Mouse (Mus musculus) neural tube, embryonic 12.5 days (tissue): ENCODE data around the gene Hsp90ab1. TPM values are rescaled to one million over a fixed set of nuclear protein-coding genes. Genes with fewer than 3 reads are reported as not detected.

Source experiments
- ATAC-seq: fragments of 200-750 bp; cut with Nextera tagmentation; 2 replicates; pipeline ENCODE4 v1.8.0; 2017; ENCODE audit warnings: low read depth, mild to moderate bottlenecking, moderate TSS enrichment, moderate library complexity; ENCODE audit not compliant: low FRiP score
- H3K27ac ChIP-seq: fragments of 300-500 bp; sonication (generic); 2 replicates; pipeline ENCODE4 v1.5.1; 2016
- H3K27me3 ChIP-seq: fragments of 300-500 bp; sonication (generic); replicated peaks from 2 replicates; pipeline ENCODE4 v1.6.1; 2016; ENCODE audit warnings: mild to moderate bottlenecking
- H3K36me3 ChIP-seq: fragments of 300-500 bp; sonication (generic); 2 replicates; pipeline ENCODE4 v1.6.1; 2016; ENCODE audit warnings: mild to moderate bottlenecking
- H3K4me1 ChIP-seq: fragments of 300-500 bp; sonication (generic); 2 replicates; pipeline ENCODE4 v1.6.1; 2016
- H3K4me2 ChIP-seq: fragments of 300-500 bp; sonication (generic); replicated peaks from 2 replicates; pipeline ENCODE4 v1.6.1; 2016; ENCODE audit warnings: mild to moderate bottlenecking
- H3K4me3 ChIP-seq: fragments of 300-500 bp; sonication (generic); 2 replicates; pipeline ENCODE4 v1.5.1; 2016
- H3K9ac ChIP-seq: fragments of 300-500 bp; sonication (generic); 2 replicates; pipeline ENCODE4 v1.6.1; 2016; ENCODE audit warnings: mild to moderate bottlenecking
- H3K9me3 ChIP-seq: fragments of 300-500 bp; sonication (generic); 2 replicates; pipeline ENCODE4 v1.6.1; 2016; ENCODE audit warnings: mild to moderate bottlenecking
- WGBS: fragments of 180-500 bp; shearing (Covaris S2); methylation state at CpG from one replicate; pipeline ENCODE4 v1.1.7; 2016; 5-methylcytosine and 5-hydroxymethylcytosine counted together
- polyA plus RNA-seq: library from polyadenylated mRNA; unstranded; fragments of >200 nt; fragmentation: Nextera tagmentation; extraction: Ambion mirVana; gene quantifications from 2 replicates; pipeline ENCODE4 v1.2.1, GENCODE M21; 2016

Hsp90ab1 gene
- polyA plus RNA-seq, 1 experiment from 2014 or later: 1,381 TPM

DNA sequence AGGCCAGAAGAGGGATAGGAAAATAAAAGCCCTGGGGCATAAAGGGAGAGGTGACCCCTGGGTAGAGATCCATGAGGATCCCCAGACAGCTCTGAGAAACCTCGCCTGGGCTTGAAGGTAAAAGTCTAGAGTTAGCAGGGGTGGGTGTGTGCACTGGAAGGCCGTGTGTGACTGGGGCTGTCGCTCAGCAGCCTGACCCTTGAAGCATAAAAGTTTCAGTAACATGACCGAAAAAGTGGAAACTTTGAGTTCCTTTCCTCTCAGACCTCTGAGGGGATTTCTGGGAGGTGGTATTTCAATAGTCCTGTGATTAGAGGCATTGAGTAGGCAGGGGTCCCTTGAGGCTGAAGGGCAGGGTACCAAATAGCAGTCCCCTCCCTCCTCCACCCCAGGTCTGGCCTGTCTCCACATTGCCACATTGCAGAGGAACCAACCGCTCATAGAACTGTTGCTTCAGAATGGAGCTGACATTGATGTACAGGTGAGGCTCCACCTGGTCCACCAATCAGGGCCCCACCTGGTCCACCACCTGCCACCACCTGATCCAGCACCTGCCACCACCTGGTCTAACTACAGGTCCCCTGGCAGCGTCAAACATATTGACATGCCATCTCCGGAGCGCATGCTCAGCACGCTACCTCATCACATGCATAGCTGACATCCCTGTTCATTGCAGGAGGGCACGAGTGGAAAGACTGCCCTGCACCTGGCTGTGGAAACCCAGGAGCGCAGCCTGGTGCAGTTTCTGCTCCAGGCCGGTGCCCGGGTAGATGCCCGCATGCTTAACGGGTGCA is 13.1 kb downstream of the Hsp90ab1 start:
- no peak for ATAC-seq

DNA sequence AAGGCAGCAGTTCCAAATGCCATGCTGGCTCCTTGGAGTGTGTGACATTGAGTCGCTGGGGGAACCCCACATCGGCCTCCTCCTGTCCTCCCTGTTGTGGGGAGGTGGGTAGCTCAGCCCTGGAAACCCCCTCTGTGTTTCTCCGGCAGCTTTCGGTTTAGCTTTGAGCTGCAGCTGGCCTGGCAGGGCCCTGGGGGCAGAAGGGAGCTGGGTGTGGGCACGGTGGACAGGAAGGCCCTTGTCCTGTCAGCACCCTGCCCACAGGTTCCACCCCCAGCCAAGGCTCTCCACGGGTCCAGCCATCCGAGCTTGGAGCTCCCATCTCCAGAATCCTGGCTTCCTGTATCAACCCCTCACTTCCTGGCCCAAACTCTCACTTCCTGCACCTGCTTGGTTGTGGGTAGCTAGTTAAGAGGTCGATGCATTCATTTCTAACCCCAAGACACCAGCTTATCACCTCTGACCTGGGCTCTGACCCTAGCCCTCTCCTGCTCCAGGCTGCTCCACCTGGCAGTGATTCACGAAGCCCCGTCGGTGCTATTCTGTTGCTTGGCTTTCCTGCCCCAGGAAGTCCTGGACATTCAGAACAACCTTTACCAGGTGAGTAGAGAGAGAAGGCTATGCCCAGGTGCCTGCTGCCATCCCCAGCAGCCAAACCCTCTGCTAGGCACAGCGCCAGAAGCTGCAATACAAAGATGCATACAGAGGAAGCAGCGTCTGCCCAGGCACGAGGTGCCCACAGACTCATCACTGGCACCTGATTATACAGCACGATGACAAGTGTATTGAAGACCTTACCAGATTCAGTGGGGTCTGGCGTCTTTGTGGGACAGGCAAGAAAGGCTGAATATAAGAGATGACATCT is 14.8 kb downstream of the Hsp90ab1 start:
- no peak for ATAC-seq
- peaks cover 17% of the 10 kb centered on the region for H3K4me1 ChIP-seq
- peaks cover 12% of the 10 kb centered on the region for H3K27me3 ChIP-seq
- H3K27ac ChIP-seq: no peak overlapping the region
- no peak overlapping the region for H3K4me3 ChIP-seq
- 77% methylated on average over 16 of the region's 16 CpGs for WGBS
- no peaks in the 10 kb centered on the region for H3K9me3 ChIP-seq
- H3K36me3 ChIP-seq: no peaks in the 10 kb centered on the region
- H3K9ac ChIP-seq: no peak overlapping the region
- H3K4me2 ChIP-seq: no peak overlapping the region; the same call in 1 of the 2 replicates

More for the DNA sequence above, 13.1 kb downstream of the Hsp90ab1 start:
- no peaks in the 10 kb centered on the region for H3K9me3 ChIP-seq
- H3K4me1 ChIP-seq: peaks cover 26% of the 10 kb centered on the region
- peaks cover 12% of the 10 kb centered on the region for H3K27me3 ChIP-seq
- no peak overlapping the region for H3K9ac ChIP-seq
- no peak overlapping the region for H3K4me2 ChIP-seq
- WGBS: 88% methylated on average over 15 of the region's 15 CpGs
- no peak overlapping the region for H3K27ac ChIP-seq
- no peak overlapping the region for H3K4me3 ChIP-seq
- H3K36me3 ChIP-seq: no peaks in the 10 kb centered on the region

DNA sequence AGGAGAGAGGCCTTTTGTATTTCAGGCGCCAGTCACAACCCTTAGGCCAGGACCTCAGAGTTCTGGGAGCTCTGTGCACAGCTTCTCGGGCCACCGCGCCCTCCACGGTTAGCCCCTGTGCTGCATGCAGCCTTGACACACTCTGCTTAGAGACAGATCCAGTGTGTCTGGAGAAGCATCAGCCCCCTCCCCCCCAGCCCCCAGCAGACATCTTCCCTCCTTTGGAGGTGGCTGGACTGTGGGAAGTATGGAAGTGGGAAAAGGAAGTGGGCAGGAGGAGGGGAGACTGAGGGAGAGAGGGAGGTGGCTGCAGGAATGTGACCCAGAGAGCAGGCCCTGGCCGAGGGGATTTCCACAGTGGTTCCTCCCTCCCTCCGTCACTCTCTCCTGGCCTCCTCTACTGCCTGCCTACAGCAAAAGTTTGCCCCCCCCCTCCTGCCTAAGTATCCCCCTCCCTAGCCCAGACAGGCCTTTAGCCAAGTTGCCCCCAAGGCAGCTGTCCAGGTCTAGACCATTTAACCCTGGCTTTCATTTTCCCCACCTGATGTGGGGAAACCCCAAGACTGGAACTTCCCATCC is 15.7 kb downstream of the Hsp90ab1 start:
- H3K9ac ChIP-seq: 0 out of 2 replicates have a peak overlapping the region, but pooled peaks have one; percentile 21
- no peaks in the 10 kb centered on the region for H3K9me3 ChIP-seq
- ATAC-seq: no peak
- H3K36me3 ChIP-seq: no peaks in the 10 kb centered on the region
- WGBS: 73% methylated on average over 7 of the region's 7 CpGs
- peaks cover 12% of the 10 kb centered on the region for H3K27me3 ChIP-seq
- peak overlapping the region; percentile 96; the same call in 1 of the 2 replicates for H3K4me2 ChIP-seq
- no peak overlapping the region for H3K4me3 ChIP-seq
- peaks cover 17% of the 10 kb centered on the region for H3K4me1 ChIP-seq
- H3K27ac ChIP-seq: no peak overlapping the region

DNA sequence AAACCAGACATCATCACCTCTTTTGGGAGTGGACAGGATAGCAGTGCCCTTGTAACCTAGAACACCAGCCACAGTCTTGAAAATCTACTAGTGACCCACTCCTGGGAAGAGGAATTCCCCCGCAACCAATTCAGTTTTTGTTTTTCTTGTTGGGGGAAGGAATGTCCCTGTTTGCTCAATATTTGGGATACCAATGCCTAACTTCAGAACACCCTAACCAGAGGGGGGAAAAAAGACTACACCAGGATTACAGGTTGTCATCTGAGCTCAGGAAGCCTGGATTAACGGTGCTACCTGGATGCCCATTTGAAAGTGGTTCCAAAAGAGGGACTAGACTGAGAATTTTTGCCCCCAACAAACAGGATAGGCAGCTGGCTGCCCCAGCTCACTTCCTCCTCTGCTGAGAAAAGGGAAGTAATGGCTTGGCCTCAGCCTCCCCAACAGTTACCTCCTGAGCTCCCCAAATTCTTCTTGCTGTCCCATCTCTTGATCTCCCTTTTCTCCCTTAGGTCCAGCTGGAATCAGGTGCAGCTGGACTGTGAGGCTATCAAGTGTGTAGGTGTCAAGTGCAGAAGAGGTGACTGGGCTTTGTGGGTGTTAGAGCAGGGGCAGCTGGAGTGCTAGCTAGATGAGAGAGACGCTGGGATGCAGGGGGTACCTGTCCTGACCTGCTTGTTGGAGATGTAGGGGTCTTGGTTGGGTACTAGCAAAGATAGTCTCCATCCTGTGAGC is 16.4 kb downstream of the Hsp90ab1 start:
- H3K4me2 ChIP-seq: peak overlapping the region; percentile 96
- 63% methylated on average over 3 of the region's 3 CpGs for WGBS
- H3K4me3 ChIP-seq: peak overlapping the region; percentile 55
- peaks cover 12% of the 10 kb centered on the region for H3K27me3 ChIP-seq
- H3K36me3 ChIP-seq: no peaks in the 10 kb centered on the region
- no peaks in the 10 kb centered on the region for H3K9me3 ChIP-seq
- ATAC-seq: no peak
- peaks cover 20% of the 10 kb centered on the region for H3K4me1 ChIP-seq
- no peak overlapping the region for H3K27ac ChIP-seq
- H3K9ac ChIP-seq: peak overlapping the region; percentile 61; the same call in 1 of the 2 replicates

DNA sequence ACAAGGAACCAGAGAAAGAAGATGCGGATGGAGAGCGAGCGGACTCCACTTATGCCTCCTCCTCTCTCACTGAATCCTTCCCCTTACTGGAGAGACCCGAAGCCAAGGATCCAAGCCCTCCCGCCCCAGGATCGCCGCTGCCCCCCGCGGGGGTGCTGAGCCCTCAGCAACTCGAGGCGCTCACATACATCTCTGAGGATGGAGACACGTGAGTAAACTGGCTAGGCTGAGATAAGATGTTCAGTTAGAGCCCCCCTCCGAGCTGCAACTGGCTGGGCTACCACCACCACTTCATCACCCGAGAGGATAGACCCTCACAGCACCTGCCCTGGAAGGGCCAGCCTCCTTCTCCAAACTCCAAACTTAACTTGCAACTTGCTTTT is 17.0 kb downstream of the Hsp90ab1 start:
- Histone ChIP-seq H3K27me3 (peaks cover 12% of the 10 kb centered on the region), H3K9me3 (no peaks in the 10 kb centered on the region), H3K4me3 (peak overlapping the region; percentile 55), H3K4me2 (peak overlapping the region; percentile 96), H3K4me1 (peaks cover 24% of the 10 kb centered on the region), H3K27ac (no peak overlapping the region), H3K9ac (peak overlapping the region; percentile 61), H3K36me3 (no peaks in the 10 kb centered on the region)
- ATAC-seq: no peak
- 4% methylated on average over 14 of the region's 14 CpGs for WGBS

DNA sequence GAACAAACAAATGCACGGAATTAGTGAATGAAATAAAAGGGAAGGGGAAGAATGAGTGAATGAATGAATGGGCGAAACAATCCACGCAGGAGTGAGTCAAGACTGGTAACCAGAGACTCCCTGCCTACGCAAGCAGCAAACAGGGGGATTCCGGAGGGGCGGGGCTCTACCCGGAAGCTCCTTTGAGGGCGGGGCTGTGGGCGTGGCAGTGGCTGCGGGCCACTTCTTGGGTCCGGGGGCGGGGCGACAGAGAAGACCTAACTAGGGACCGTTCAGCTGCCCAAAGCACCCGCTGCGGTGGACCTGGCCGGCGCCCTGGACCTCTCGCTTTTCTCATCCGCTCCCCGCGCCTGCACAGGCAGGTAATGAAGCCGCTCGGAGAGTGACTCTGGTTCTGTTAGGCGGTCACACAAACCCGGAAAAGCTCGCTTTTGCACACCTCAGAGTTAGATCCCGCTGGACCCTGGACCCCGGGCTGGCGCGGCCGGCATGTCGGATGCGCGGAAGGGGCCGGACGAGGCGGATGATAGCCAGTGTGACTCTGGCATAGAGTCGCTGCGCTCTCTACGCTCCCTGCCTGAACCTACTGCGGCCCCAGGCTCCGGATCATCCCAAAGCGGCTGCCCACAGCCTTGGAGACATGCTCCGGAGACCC is 17.5 kb downstream of the Hsp90ab1 start, which contains the start of gene Nfkbie:
TSS of gene Nfkbie (plus strand) at position 252 of the 655 bp plus-strand sequence.
- H3K27ac ChIP-seq: no peak within 1 kb of the TSS
- H3K9ac ChIP-seq: peak within 1 kb of the TSS; percentile 61
- no peaks in the 10 kb centered on the region for H3K36me3 ChIP-seq
- peaks cover 12% of the 10 kb centered on the region for H3K27me3 ChIP-seq
- H3K4me3 ChIP-seq: peak within 1 kb of the TSS; percentile 55
- peaks cover 26% of the 10 kb centered on the region for H3K4me1 ChIP-seq
- ATAC-seq: peak; percentile 72
- WGBS: under 1% methylated on average over 45 of the region's 45 CpGs
- peak within 1 kb of the TSS; percentile 96 for H3K4me2 ChIP-seq
- H3K9me3 ChIP-seq: no peaks in the 10 kb centered on the region

DNA sequence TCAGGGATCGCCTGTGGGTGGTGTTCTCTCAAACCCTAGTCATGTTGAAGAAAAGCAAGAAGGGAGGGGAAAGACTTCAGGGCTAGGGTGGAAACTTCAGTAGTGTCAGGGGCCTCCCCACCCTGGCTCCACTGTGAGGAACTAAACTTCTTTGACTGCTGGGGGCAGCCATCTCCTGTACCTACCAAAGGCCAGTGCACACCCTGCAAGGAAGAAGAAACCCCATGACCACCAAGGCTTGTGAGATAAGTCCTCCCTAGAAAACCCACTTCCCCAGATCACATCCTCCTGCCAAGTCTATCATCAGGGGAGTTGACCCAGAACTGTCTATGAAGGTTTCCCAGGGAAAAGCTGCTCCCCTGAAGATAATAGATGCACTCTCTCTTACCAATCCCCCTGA is 18.7 kb downstream of the Hsp90ab1 start:
- peaks cover 36% of the 10 kb centered on the region for H3K4me1 ChIP-seq
- H3K4me3 ChIP-seq: no peak overlapping the region
- H3K36me3 ChIP-seq: no peaks in the 10 kb centered on the region
- ATAC-seq: no peak
- no peak overlapping the region for H3K4me2 ChIP-seq
- no peak overlapping the region for H3K9ac ChIP-seq
- H3K27ac ChIP-seq: no peak overlapping the region
- 57% methylated on average over 1 of the region's 1 CpGs for WGBS
- H3K27me3 ChIP-seq: peaks cover 12% of the 10 kb centered on the region
- H3K9me3 ChIP-seq: no peaks in the 10 kb centered on the region

DNA sequence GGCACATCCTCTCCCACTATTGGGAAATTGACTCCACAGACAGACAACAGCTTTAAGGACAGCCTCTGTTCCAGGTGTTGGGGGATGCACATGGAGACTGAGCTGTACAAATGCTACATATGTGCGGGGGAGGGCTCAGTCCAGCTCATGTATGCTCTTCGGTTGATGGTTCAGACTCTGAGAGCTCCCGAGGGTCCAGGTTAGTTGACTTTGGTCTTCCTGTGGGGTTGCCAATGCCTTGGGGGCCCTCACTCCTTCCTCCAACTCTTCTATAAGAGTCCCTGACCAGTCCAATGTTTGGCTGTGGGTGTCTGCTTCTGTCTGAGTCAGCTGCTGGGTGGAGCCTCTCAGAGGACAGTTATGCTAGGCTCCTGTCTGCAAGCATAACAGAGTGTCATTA is 20.0 kb downstream of the Hsp90ab1 start:
- Histone ChIP-seq H3K4me3 (no peak overlapping the region), H3K4me2 (no peak overlapping the region), H3K27me3 (peaks cover 12% of the 10 kb centered on the region), H3K9me3 (no peaks in the 10 kb centered on the region), H3K27ac (no peak overlapping the region), H3K9ac (no peak overlapping the region), H3K4me1 (peaks cover 41% of the 10 kb centered on the region), H3K36me3 (no peaks in the 10 kb centered on the region)
- WGBS: 81% methylated on average over 3 of the region's 3 CpGs
- ATAC-seq: no peak

DNA sequence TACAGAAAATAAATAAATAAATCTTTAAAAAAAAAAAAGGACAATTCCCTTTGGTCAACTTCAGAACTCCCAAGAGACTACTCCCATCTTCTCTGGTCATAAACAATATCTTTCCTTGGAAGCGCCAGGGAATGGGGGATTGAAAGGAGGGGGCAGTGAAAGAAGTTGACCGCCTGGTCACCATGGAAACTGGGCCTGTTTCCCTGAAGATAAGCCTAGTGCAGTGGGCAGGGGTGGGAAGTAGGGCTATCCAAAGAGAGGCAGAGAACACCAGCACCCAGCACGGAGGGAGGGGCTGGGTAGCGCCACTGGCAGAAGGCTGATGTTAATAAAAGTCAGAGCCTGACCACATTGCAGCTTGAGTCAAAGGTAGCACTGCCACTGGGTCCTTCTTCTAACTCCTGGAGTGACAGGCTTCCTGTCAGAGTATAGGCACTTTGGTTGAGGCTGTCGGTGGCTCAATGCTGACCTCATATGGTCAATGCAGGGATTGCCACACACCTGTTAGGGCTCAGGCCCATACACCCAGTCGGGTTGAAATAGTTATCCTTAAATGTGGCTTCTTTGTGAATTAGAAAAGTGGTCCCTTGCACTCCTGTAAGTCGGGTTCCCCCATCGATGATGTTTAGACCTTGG is 21.1 kb downstream of the Hsp90ab1 start:
- no peak overlapping the region for H3K4me3 ChIP-seq
- peaks cover under 1% of the 10 kb centered on the region for H3K36me3 ChIP-seq
- peaks cover 20% of the 10 kb centered on the region for H3K27me3 ChIP-seq
- H3K4me1 ChIP-seq: peaks cover 36% of the 10 kb centered on the region
- H3K27ac ChIP-seq: no peak overlapping the region
- WGBS: 5% methylated on average over 8 of the region's 8 CpGs
- ATAC-seq: no peak
- H3K9me3 ChIP-seq: no peaks in the 10 kb centered on the region
- no peak overlapping the region for H3K4me2 ChIP-seq
- no peak overlapping the region for H3K9ac ChIP-seq

DNA sequence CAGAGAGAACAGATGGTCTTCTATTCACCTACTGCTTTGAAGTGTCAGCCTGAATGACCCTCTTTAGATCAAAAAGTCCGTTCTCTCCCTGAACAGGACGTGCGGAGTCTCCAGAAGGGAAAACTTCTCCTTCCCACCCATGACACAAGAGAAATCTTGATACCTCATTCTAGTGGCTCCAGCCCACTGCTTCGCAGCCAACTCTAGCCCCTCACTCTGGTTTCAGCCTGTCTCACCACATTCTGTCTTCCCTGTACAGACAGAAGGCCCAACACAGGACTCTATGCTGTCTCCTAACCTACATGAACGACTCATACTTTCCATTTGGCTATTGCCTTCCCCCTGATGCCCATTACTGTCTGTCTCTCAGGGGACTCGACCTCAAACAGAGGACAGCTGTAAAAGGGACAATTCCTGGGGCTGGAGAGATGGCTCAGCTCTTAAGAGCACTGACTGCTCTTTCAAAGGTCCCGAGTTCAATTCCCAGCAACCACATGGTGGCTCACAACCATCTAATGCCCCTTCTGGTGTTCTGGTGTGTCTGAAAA is 21.7 kb downstream of the Hsp90ab1 start:
- no peak for ATAC-seq
- Histone ChIP-seq H3K9ac (no peak overlapping the region), H3K27me3 (peaks cover 20% of the 10 kb centered on the region), H3K36me3 (peaks cover 7% of the 10 kb centered on the region), H3K27ac (no peak overlapping the region), H3K4me3 (no peak overlapping the region), H3K4me1 (peaks cover 30% of the 10 kb centered on the region), H3K4me2 (no peak overlapping the region), H3K9me3 (no peaks in the 10 kb centered on the region)
- WGBS: 34% methylated on average over 7 of the region's 7 CpGs
